Mouse (Mus musculus) spleen, adult 12 weeks (tissue): ENCODE results near the gene Icam1.
"Not testable (repeated sequence)": the region's sequence is repeated elsewhere in the genome, so short reads cannot be mapped to it uniquely, and the experiment has no call there.

Experiments
- DNase-seq: peaks from one replicate; pipeline ENCODE4 v3.0.0; 2022; ENCODE audit warnings: low spot score

Icam1 gene

GRCm38 (mm10) chr9:20993165-20993898 is 22.5 kb upstream of the Icam1 start:
- no peak for DNase-seq

DNA sequence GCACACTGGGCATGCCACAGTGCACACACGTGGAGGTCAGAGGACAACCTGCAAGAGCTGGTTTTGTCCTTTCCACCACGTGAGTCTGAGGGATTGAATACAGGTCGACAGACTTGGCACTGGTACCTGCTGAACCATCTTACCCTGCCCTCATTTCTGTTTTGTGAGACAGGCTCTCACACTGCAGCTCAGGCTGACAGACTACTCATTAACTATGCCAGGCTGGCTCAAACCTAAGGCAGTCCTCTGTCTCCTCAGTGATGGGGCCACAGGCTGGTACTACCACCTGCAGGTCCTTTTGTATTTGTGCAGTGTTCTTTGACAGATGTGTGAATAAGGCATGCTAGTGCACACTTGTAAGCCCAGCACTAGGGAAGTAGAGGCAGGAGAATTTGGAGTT is 20.7 kb upstream of the Icam1 start:
- DNase-seq: no peak

DNA sequence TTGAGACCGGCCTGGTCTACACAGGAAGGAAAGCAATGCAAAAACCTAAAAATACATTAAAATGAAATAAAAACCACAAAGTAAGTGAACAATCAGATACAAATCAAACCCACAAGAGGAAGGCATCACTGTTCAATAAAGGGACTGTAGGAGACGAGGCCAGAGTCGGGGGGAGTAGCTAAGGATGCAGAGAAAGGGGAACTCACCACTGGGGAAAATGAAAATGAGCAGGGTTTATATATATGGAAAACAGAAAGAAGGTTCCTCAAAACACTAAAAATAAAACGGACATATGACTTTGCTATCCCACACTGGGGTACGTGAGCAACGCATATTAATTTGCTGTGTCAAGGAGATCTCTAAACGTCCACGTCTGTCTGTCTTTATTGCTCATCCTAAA is 18.7 kb upstream of the Icam1 start:
- DNase-seq: no peak

DNA sequence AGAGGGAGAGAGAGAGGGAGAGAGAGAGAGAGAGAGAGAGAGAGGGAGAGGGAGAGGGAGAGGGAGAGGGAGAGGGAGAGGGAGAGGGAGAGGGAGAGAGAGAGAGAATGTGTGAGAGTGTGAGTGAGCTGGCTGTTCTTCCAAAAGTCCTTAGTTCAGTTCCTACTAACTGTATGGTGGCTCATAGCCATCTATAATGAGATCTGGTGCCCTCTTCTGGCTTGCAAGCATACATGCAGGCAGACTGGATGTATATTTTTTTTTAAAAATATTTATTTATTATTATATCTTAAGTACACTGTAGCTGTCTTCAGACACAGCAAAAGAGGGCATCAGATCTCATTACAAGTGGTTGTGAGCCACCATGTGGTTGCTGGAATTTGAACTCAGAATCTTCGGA is 17.4 kb upstream of the Icam1 start:
- DNase-seq: not testable (repeated sequence)

- DNase-seq: no peak
Observed at GRCm38 (mm10) chr9:21000811-21001210, 15.0 kb upstream of the Icam1 start.

DNA sequence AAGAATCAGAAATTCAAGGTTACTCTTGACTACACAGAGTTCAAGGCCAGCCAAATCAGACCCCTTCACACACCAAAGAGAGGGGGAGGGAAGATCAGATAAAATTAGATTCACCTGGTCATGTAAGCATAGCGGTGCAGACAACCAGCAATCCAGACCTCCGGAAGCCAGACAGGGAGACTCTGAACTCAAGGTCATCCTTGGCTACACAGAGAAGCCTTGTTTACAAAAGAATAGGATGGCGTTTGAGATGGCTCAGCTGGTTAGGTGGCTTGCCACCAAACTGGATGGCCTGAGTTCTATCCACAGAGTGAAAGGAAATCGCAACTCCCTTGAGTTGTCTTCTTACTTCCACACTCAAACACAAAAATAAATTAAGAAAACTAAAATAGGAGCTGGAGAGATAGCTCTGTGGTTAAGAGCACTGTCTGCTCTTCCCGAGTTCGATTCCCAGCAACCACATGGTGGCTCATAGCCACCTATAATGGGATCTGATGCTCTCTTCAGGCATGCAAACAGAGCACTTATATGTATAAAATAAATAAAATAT is 14.1 kb upstream of the Icam1 start:
- no peak for DNase-seq

- DNase-seq: no peak
Observed at GRCm38 (mm10) chr9:21002270-21002626, 13.5 kb upstream of the Icam1 start.

- peak; percentile 80 for DNase-seq
Observed at GRCm38 (mm10) chr9:21002627-21003551, 12.9 kb upstream of the Icam1 start, which contains the start of gene Mrpl4. Gene Mrpl4 (plus strand): TSS chr9:21002738.

DNA sequence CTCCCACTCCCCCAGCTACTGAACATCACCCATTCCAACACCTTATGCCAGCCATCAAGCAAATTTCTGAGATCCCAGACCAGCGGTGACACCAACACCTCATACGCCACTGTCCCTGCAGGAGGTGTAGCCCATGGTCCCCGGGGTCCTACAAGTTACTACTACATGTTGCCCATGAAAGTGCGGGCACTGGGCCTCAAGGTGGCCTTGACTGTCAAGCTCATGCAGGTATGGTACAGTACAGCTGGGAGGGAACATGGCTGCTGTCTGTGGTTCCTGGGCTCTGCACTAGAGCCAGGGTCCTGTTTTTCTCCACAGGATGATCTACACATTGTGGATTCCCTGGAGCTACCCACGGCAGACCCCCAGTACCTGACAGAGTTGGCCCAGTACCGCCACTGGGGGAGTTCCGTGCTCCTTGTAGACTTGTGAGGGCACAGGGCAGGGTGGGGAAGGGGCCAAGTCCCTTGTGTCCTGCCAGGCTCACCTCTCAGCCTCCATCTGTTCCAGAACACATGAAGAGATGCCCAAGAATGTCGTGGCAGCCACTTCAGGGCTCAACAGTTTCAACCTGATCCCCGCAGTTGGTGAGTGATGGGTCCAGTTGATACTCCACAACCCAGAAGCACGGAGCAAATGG is 8.4 kb upstream of the Icam1 start:
- no peak for DNase-seq

DNA sequence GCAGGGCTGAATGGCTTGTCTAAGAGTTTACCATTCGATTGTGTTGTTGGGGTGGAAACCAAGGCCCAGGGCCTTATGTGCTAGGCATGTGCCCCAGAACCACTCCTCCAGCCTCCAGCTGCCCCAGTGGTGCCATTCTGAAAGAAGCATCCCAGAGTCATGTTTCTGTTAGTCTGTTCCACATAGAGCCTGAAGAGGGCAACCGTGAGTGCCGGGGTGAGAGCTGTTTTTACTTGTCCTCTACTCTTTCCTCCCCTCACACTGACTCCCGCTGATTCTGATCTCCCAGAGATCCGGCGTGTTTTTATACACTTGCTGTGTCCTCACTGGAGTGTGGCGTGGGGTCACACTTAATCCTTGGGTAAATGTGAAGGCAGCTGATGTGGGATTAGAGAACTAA is 7.8 kb upstream of the Icam1 start:
- no peak for DNase-seq

- DNase-seq: no peak
Observed at GRCm38 (mm10) chr9:21010362-21010761, 5.4 kb upstream of the Icam1 start.

GRCm38 (mm10) chr9:21010939-21011541 is 4.7 kb upstream of the Icam1 start:
- DNase-seq: not testable (repeated sequence)

DNA sequence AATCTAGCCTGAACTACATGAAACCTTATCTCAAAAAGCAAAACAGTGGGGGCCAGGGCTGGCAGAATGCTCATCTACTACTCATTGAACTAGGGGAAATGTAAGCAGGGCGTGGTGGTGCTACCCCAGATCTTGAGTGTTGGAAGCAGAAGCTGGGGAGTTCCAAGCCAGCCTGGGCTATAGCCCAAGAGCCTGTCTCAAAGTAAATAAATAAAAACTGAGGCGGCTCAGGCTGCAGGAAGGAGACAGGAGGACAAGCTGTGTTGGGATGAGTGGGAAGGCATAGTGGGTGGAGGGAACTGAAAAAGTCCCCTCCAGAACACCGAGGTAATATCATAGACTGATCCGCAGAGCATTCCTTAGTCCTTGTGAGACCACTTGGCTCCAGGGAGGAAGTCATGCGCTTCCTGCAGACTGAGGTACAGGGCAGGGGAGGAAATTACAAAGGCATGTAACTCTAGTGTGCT is 3.9 kb upstream of the Icam1 start:
- DNase-seq: no peak

DNA sequence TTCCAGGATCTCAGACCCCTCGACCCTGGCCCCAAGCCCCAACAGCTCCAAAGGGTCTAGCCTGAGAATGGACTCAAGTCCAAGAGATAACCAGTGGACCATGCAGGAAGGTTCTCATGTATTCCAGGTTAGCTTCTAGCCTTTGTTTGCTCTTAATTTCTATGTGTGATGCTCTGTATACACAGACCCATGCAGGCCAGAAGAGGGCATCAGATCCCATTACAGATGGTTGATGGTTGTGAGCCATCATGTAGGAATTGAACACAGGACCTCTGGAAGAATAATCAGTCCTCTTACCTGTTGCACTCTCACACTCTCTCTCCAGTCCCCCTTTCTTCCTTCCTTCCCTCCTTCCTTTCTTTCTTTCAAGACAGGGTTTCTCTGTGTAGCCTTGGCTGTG is 3.4 kb upstream of the Icam1 start:
- DNase-seq: no peak

DNA sequence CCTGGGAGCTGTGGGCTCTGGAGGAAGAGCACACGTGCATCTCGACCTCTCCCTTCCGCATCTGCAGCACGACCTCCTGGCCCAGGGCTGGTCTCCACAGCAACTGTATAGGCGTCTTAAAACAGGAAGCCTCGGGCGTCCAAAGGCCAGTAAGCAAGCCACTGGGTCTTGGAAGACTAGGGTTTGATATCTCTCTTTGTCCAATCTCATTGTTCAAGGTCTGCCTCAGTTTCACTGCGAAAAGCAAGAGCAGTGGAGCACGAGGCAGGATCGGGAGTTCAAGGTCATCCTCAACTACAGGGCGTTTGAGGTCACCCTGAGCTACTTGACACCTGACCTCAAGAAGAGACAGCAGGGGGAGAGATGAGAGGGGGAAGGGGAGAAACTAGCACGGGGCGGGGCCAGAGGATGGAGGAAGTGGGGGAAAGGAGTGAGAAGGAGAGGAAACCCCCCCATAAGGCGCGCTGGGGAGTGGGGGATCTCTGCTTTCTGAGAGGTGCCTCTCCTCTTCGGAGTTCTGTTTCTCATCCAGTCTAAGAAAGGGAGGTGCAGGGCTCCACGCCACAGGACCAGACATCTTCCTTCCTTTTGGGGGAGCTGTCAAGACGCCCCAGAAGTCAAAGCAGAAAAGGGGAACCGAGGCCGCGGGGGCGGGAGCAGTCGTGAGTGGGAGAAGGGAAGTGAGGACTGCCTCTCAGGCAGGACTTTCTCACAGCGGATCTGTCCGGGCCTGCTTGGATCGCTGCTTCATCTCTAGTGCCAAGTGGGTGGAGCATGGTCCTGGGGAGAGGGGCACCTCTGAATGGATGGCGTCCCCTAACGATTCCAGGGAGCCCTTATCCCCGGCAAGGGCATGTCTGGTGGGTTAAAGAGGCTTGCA is 854 bp upstream of the Icam1 start:
- peak; percentile 64 for DNase-seq

DNA sequence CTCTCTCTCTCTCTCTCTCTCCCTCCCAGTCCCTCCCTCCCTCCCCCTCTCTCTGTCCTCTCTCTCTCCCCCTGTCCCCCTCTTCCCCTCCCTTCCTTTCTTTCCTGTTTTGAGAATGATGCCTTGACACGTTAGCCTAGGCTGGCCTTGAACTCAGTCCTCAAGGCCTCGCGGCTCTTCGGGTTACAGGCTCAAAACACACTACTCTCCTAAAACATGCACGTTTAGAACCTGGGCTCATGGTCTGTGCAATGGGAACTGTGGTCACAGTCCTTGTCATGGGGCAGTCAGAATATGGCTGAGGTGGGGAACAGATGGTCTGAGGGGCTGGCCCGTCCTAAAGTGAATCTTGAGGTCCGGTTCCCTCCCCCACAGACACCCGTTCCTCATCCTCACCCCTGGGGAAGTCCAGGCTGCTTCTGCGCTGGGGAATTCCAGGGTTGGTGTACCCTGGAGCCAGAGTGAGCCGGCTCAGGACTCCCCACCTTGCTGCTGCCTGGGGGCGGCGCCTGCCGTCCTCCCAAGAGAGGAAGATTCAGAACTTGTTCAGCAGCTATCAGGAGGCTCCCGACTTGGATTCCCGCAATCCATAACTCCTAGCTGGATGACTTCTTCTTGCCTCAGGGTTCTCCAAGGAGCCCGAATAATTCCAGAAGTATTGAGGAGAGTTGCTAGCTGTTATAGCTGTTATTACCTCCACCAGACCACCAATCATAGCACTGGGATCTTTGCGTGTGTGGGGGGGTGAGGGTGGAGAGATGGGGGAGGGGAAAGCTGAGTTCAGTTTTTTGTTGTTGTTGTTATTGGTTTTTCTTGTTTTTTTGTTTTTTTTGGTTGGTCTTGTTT is 769 bp downstream of the Icam1 start:
- DNase-seq: no peak

- DNase-seq: no peak
Observed at GRCm38 (mm10) chr9:21017177-21017575, 1.4 kb downstream of the Icam1 start.

DNA sequence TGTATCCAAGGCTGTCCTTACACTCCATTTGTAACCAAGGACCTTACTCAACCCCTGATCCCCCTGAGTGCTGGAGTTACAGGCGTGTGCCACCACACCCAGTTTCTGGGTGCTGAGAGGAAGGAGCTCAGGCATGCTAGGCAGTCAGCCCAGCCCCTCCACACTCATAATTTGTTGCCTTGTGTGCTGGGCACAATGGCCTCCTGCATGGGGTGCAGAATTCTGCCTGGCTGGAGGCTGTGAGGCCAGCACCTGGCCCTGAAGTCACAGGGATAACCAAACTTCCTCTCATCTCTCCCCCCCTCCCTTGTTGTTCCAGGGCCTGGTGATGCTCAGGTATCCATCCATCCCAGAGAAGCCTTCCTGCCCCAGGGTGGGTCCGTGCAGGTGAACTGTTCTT is 2.8 kb downstream of the Icam1 start:
- no peak for DNase-seq

DNA sequence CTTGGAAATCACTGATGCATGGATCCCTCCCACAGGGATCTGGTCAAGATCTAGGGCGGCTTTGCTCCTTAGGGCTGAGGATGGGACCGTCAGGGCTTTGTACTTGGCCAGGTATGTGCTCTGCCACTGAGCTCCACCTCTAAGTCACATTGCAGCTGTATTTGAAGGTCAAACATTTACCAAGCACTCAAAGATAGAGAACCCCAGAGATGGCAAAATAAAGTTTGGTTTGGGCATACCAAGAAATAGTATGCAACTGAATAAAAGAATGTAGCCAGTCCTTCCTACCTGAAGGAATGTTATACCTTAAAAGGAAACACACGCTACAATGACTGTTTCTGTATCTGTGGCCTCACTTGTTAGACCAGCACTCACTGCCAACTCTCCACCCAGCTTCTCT is 5.6 kb downstream of the Icam1 start:
- no peak for DNase-seq

DNA sequence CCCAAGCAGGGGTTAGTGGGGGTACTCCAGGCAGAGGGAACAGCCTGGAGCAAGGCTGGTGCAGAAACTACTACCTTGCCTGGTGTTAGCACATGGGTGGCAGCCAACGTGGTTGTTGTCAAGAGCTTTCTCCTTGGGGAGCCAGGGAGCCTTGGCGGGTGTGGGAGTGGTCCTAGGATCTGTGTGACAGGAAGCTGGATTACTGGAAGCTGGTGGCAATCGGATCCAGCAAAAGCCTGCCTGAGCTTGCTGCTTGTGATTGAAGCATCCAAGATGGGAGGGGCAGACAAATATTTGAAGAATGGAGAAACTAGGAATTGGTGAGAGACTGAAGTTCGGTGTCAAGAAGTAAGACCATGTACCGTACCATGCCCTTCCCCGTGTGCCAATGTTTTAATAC is 6.5 kb downstream of the Icam1 start:
- DNase-seq: no peak
